Mouse (Mus musculus) inflammation-experienced regulatory T-cells, adult 16 weeks (primary cell): ENCODE results near the gene 2410004B18Rik. TPM values are rescaled to one million over a fixed set of nuclear protein-coding genes. Genes with fewer than 3 reads are reported as not detected.

Experiments
- polyA plus RNA-seq: library from polyadenylated mRNA; unstranded; fragments of 100-300 nt; shearing (Covaris generic); gene quantifications from one replicate; pipeline ENCODE4 v1.2.1, GENCODE M21; 2017

Gene 2410004B18Rik
- polyA plus RNA-seq, result 29.5 TPM

DNA sequence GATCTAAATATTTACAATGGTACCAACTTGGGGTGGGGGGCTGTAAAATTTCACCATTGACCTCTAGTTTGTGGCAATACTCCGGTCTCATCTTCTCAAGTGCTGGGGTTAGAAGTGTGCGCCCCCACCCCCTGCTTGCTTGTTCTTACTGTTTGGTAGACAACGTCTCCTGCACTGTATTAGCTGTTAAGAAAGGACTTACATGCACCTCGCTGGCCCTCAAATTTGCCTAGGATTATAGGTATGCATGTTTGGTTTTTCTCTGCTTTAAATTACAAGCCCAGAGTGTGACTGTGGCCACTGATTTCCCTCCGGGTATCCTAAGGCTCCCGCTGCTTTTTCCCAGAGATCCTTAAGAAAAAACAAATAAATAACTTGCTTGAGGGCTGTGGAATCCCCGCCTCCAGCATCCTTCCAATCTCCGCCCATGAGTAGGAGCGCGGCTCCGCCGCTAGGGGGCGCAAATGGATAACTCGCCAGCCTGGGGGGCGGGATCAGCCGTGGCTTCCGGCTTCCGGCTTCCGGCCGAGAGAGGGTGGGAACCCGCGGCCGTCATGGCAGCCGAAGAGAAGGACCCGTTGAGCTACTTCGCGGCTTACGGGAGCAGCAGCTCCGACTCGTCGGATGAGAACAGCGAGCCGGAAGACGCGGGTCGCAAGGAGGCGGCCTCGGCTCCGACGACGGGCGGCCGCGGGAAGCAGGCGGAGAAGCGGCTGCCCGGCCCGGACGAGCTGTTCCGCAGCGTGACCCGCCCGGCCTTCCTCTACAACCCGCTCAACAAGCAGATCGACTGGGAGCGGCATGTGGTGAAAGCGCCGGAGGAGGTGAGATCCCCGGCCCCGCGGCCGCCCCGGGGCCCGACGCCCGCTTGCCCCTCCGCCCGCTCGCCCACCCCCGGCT, at the start of gene 2410004B18Rik:
Gene 2410004B18Rik, plus strand, starts transcription at position 510 of the 900 bp plus-strand sequence.

DNA sequence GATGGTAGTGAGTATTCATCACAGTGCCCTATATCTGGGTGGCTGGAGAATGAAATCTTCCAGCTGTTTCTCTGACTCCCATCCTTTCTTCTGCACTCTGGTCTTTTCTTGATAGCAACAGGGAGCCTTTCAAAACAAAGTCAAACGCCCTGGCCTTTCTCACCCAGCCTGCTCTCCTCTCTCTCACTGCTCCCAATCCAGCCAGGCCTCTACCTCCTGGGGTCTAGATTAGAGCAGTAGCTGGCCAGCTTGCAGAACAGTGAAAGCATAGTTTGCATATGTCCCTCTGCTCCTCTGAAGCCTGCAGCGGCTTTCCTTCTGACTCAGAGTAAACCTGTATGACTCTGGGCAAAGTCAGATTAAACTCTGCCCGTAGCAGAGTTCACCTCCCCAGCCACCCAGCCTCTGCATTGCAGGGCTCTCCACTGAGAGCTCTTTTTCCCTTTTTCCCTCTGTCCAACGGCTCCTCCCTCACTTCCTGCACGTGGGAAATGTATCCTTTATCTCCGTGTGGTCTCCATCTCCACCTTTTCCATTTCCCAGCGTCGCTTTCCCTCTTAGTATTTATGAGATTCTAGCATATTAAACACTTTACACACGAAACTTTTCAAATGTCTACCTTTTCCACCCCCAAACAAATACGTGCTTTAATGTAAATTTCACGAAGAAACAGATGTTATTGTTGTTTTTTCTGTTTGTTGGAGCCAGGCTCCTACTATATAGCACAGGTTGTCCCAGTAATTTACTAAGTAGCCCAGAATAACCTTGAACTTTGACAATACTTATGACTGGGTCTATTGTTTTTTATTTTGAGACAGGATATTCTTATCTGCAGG, 15.6 kb upstream of the 2410004B18Rik start, which contains the start of gene Bcl10:
Gene Bcl10, plus strand, starts transcription at position 786 of the 836 bp plus-strand sequence.

DNA sequence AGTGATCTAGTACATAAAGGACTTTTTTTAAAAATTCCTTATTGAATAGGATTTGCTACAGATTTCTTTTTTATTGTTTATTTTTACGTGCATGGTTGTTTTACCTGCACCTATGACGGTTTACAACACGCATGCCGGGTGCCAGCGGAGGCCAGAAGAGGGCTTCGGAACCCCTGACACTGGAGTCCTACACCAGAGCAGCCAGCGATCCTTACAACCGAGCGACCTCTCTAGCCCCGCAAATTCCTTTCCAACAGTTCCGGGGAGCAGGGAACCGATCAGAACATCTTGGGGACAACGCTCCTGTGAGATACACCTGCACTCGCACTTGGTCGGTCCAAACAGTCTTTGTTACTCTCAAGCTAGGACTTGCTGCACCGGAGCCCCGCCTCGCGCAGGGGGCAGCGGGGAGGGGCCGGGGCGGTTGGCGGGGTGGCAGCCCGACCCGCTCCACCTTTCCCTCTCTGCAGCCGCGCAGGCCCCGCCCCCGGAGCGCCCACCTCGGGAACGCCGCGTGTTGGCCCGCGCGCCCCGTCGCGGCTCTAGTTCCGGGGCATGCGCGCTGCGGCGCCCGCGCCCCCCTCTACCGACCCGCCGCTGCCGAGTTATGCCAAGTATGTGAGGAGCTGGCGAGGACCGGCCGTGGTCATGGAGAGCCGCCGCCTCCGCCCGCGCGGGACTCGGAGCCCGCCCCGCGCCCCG, 49.6 kb downstream of the 2410004B18Rik start, which contains the start of gene Syde2:
Gene Syde2, plus strand, starts transcription at position 603 of the 702 bp plus-strand sequence.

Other genes with a start within 250 kb of the 2410004B18Rik start
- gene Ddah1, start 179.3 kb upstream of the 2410004B18Rik start, polyA plus RNA-seq, result not detected
- 112 TPM for gene Bcl10, start 15.2 kb upstream of the 2410004B18Rik start, polyA plus RNA-seq
- gene Syde2, start 49.9 kb downstream of the 2410004B18Rik start, polyA plus RNA-seq, result 0.24 TPM
- gene Wdr63, start 170.1 kb downstream of the 2410004B18Rik start, polyA plus RNA-seq, result not detected
- gene Mcoln3, start 179.4 kb downstream of the 2410004B18Rik start, polyA plus RNA-seq, result 10.8 TPM
- 4.0 TPM for gene Mcoln2, start 211.8 kb downstream of the 2410004B18Rik start, polyA plus RNA-seq